Mouse (Mus musculus): ENCODE measurements around the gene Golga1.

DNA sequence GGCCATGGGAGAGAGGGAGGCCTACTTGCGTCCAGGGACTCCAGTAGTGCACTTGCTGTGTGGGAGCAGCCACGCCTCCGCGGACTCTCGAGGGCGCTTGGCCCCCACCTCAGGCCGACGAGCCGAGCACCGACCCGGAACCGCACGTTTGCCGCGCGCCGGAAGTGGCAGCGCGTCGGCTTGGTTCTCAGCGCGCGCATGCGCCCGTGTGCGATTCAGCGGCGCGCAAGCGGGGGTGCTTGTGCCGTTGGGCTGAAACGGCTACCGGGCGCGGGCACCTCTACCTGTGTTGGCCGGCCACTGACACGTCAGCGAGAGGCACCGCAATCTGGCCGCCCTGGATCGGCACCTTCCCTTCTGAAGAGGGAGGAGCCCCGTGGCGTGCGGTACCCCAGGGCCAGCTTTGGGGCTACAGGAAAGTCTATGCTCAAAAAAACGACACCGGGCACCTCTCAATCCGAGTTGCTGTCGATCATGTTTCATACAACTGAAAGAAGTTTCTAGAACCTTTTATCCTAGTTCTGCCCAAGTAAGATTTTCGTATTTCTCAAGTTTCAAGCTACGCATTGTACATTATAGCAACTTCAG is at the start of gene Golga1:
- TF ChIP-seq CTCF (IDR thresholded peaks at IDR 0.05; ENCODE audit: control insufficient read depth, insufficient read depth, low read length), result peak; percentile 13; the same call in 1 of the 2 replicates
- TF ChIP-seq POLR2A (IDR thresholded peaks at IDR 0.05; ENCODE audit: borderline replicate concordance, control insufficient read depth, low read depth, low read length), result peak; percentile 85

Measured in bone marrow, adult 2 months (tissue).